Mouse (Mus musculus): ENCODE data around the gene Olfr1152. TPM values are rescaled to one million over a fixed set of nuclear protein-coding genes. Genes with fewer than 3 reads are reported as not detected.

Gene Olfr1152
- total RNA-seq (2015; ENCODE audit: low replicate concordance) (not detected in 2 replicates), total RNA-seq (2017; ENCODE audit: low replicate concordance) (not detected in 2 replicates)

- ATAC-seq (replicated peaks; ENCODE audit: low FRiP score, poor library complexity, severe bottlenecking): no peak
Measured at GRCm38 (mm10) chr2:87866192-87866591, at the start of gene Olfr1152. Gene Olfr1152, plus strand, starts transcription at chr2:87866492.

- no peak for ATAC-seq (replicated peaks; ENCODE audit: low FRiP score, poor library complexity, severe bottlenecking)
Measured at GRCm38 (mm10) chr2:87830233-87830632, 36.1 kb upstream of the Olfr1152 start, which contains the start of gene Olfr1148. Gene Olfr1148, plus strand, starts transcription at chr2:87830533.

- ATAC-seq (replicated peaks; ENCODE audit: low FRiP score, poor library complexity, severe bottlenecking): no peak
Measured at GRCm38 (mm10) chr2:87843693-87844092, 22.6 kb upstream of the Olfr1152 start, which contains the start of gene Olfr1150-ps1. Gene Olfr1150-ps1, plus strand, starts transcription at chr2:87843993.

- ATAC-seq (replicated peaks; ENCODE audit: low FRiP score, poor library complexity, severe bottlenecking): no peak
Measured at GRCm38 (mm10) chr2:87855562-87855961, 10.7 kb upstream of the Olfr1152 start, which contains the start of gene Olfr1151. Gene Olfr1151, plus strand, starts transcription at chr2:87855862.

- no peak for ATAC-seq (replicated peaks; ENCODE audit: low FRiP score, poor library complexity, severe bottlenecking)
Measured at GRCm38 (mm10) chr2:87894662-87895061, 28.4 kb downstream of the Olfr1152 start, which contains the start of gene Olfr1153. Gene Olfr1153, plus strand, starts transcription at chr2:87894962.

GRCm38 (mm10) chr2:87905066-87905465 lies 38.8 kb downstream of the Olfr1152 start, which contains the start of gene Olfr1154:
Gene Olfr1154, minus strand, starts transcription at chr2:87905166.
- no peak for ATAC-seq (replicated peaks; ENCODE audit: low FRiP score, poor library complexity, severe bottlenecking)

Other genes starting within 250 kb of the Olfr1152 start
- not detected in 2 replicates for gene Olfr1131, start 239.4 kb upstream of the Olfr1152 start, total RNA-seq (2015; ENCODE audit: low replicate concordance)
- not detected in 2 replicates for gene Olfr1131, start 239.4 kb upstream of the Olfr1152 start, total RNA-seq (2017; ENCODE audit: low replicate concordance)
- not detected in 2 replicates for gene Olfr1132, start 229.0 kb upstream of the Olfr1152 start, total RNA-seq (2015; ENCODE audit: low replicate concordance)
- gene Olfr1132, start 229.0 kb upstream of the Olfr1152 start, total RNA-seq (2017; ENCODE audit: low replicate concordance): 0.85 TPM in 1 of 2 replicates, not detected in the other
- gene Olfr1133, start 219.1 kb upstream of the Olfr1152 start, total RNA-seq (2015; ENCODE audit: low replicate concordance): not detected in 2 replicates
- not detected in 2 replicates for gene Olfr1133, start 219.1 kb upstream of the Olfr1152 start, total RNA-seq (2017; ENCODE audit: low replicate concordance)
- not detected in 2 replicates for gene Olfr1134, start 208.0 kb upstream of the Olfr1152 start, total RNA-seq (2015; ENCODE audit: low replicate concordance)
- not detected in 2 replicates for gene Olfr1134, start 208.0 kb upstream of the Olfr1152 start, total RNA-seq (2017; ENCODE audit: low replicate concordance)
- gene Olfr1135, start 192.8 kb upstream of the Olfr1152 start, total RNA-seq (2015; ENCODE audit: low replicate concordance): not detected in 2 replicates
- gene Olfr1135, start 192.8 kb upstream of the Olfr1152 start, total RNA-seq (2017; ENCODE audit: low replicate concordance): not detected in 2 replicates
- gene Olfr1136, start 172.5 kb upstream of the Olfr1152 start, total RNA-seq (2015; ENCODE audit: low replicate concordance): not detected in 2 replicates
- not detected in 2 replicates for gene Olfr1136, start 172.5 kb upstream of the Olfr1152 start, total RNA-seq (2017; ENCODE audit: low replicate concordance)
- not detected in 2 replicates for gene Olfr1137, start 153.3 kb upstream of the Olfr1152 start, total RNA-seq (2015; ENCODE audit: low replicate concordance)
- 0.98 TPM in 1 of 2 replicates, not detected in the other for gene Olfr1137, start 153.3 kb upstream of the Olfr1152 start, total RNA-seq (2017; ENCODE audit: low replicate concordance)
- gene Olfr1138, start 126.5 kb upstream of the Olfr1152 start, total RNA-seq (2015; ENCODE audit: low replicate concordance): not detected in 2 replicates
- gene Olfr1138, start 126.5 kb upstream of the Olfr1152 start, total RNA-seq (2017; ENCODE audit: low replicate concordance): not detected in 2 replicates
- not detected in 2 replicates for gene Olfr1140, start 122.7 kb upstream of the Olfr1152 start, total RNA-seq (2015; ENCODE audit: low replicate concordance)
- gene Olfr1140, start 122.7 kb upstream of the Olfr1152 start, total RNA-seq (2017; ENCODE audit: low replicate concordance): not detected in 2 replicates
- gene Olfr1141, start 112.5 kb upstream of the Olfr1152 start, total RNA-seq (2015; ENCODE audit: low replicate concordance): not detected in 2 replicates
- gene Olfr1141, start 112.5 kb upstream of the Olfr1152 start, total RNA-seq (2017; ENCODE audit: low replicate concordance): not detected in 2 replicates
- gene Olfr152, start 87.0 kb upstream of the Olfr1152 start, total RNA-seq (2015; ENCODE audit: low replicate concordance): not detected in 2 replicates
- gene Olfr152, start 87.0 kb upstream of the Olfr1152 start, total RNA-seq (2017; ENCODE audit: low replicate concordance): 2.4 TPM in 1 of 2 replicates, not detected in the other
- gene Olfr1143, start 65.9 kb upstream of the Olfr1152 start, total RNA-seq (2015; ENCODE audit: low replicate concordance): not detected in 2 replicates
- gene Olfr1143, start 65.9 kb upstream of the Olfr1152 start, total RNA-seq (2017; ENCODE audit: low replicate concordance): not detected in 2 replicates
- gene Olfr1145, start 56.7 kb upstream of the Olfr1152 start, total RNA-seq (2015; ENCODE audit: low replicate concordance): not detected in 2 replicates
- gene Olfr1145, start 56.7 kb upstream of the Olfr1152 start, total RNA-seq (2017; ENCODE audit: low replicate concordance): not detected in 2 replicates
- not detected in 2 replicates for gene Olfr1148, start 36.0 kb upstream of the Olfr1152 start, total RNA-seq (2015; ENCODE audit: low replicate concordance)
- gene Olfr1148, start 36.0 kb upstream of the Olfr1152 start, total RNA-seq (2017; ENCODE audit: low replicate concordance): not detected in 2 replicates
- not detected in 2 replicates for gene Olfr1150-ps1, start 22.5 kb upstream of the Olfr1152 start, total RNA-seq (2015; ENCODE audit: low replicate concordance)
- 0.09 TPM in 1 of 2 replicates, not detected in the other for gene Olfr1150-ps1, start 22.5 kb upstream of the Olfr1152 start, total RNA-seq (2017; ENCODE audit: low replicate concordance)
- not detected in 2 replicates for gene Olfr1151, start 10.6 kb upstream of the Olfr1152 start, total RNA-seq (2015; ENCODE audit: low replicate concordance)
- gene Olfr1151, start 10.6 kb upstream of the Olfr1152 start, total RNA-seq (2017; ENCODE audit: low replicate concordance): 0.56 TPM in 1 of 2 replicates, not detected in the other
- not detected in 2 replicates for gene Olfr1153, start 28.5 kb downstream of the Olfr1152 start, total RNA-seq (2015; ENCODE audit: low replicate concordance)
- not detected in 2 replicates for gene Olfr1153, start 28.5 kb downstream of the Olfr1152 start, total RNA-seq (2017; ENCODE audit: low replicate concordance)
- gene Olfr1154, start 38.7 kb downstream of the Olfr1152 start, total RNA-seq (2015; ENCODE audit: low replicate concordance): not detected in 2 replicates
- gene Olfr1154, start 38.7 kb downstream of the Olfr1152 start, total RNA-seq (2017; ENCODE audit: low replicate concordance): not detected in 2 replicates
- not detected in 2 replicates for gene Olfr1155, start 78.6 kb downstream of the Olfr1152 start, total RNA-seq (2015; ENCODE audit: low replicate concordance)
- not detected in 2 replicates for gene Olfr1155, start 78.6 kb downstream of the Olfr1152 start, total RNA-seq (2017; ENCODE audit: low replicate concordance)
- not detected in 2 replicates for gene Olfr1156, start 86.6 kb downstream of the Olfr1152 start, total RNA-seq (2015; ENCODE audit: low replicate concordance)
- not detected in 2 replicates for gene Olfr1156, start 86.6 kb downstream of the Olfr1152 start, total RNA-seq (2017; ENCODE audit: low replicate concordance)
- not detected in 2 replicates for gene Olfr1157, start 101.8 kb downstream of the Olfr1152 start, total RNA-seq (2015; ENCODE audit: low replicate concordance)
- not detected in 2 replicates for gene Olfr1157, start 101.8 kb downstream of the Olfr1152 start, total RNA-seq (2017; ENCODE audit: low replicate concordance)
- gene Olfr74, start 108.2 kb downstream of the Olfr1152 start, total RNA-seq (2015; ENCODE audit: low replicate concordance): not detected in 2 replicates
- gene Olfr74, start 108.2 kb downstream of the Olfr1152 start, total RNA-seq (2017; ENCODE audit: low replicate concordance): not detected in 2 replicates
- not detected in 2 replicates for gene Olfr1158, start 123.6 kb downstream of the Olfr1152 start, total RNA-seq (2015; ENCODE audit: low replicate concordance)
- gene Olfr1158, start 123.6 kb downstream of the Olfr1152 start, total RNA-seq (2017; ENCODE audit: low replicate concordance): not detected in 2 replicates
- gene Olfr1160, start 141.8 kb downstream of the Olfr1152 start, total RNA-seq (2015; ENCODE audit: low replicate concordance): not detected in 2 replicates
- 0.28 TPM in 1 of 2 replicates, not detected in the other for gene Olfr1160, start 141.8 kb downstream of the Olfr1152 start, total RNA-seq (2017; ENCODE audit: low replicate concordance)
- gene Olfr1161, start 156.3 kb downstream of the Olfr1152 start, total RNA-seq (2015; ENCODE audit: low replicate concordance): not detected in 2 replicates
- not detected in 2 replicates for gene Olfr1161, start 156.3 kb downstream of the Olfr1152 start, total RNA-seq (2017; ENCODE audit: low replicate concordance)
- gene Olfr73, start 171.2 kb downstream of the Olfr1152 start, total RNA-seq (2015; ENCODE audit: low replicate concordance): not detected in 2 replicates
- gene Olfr73, start 171.2 kb downstream of the Olfr1152 start, total RNA-seq (2017; ENCODE audit: low replicate concordance): not detected in 2 replicates
- gene Olfr1162, start 184.6 kb downstream of the Olfr1152 start, total RNA-seq (2015; ENCODE audit: low replicate concordance): not detected in 2 replicates
- not detected in 2 replicates for gene Olfr1162, start 184.6 kb downstream of the Olfr1152 start, total RNA-seq (2017; ENCODE audit: low replicate concordance)
- not detected in 2 replicates for gene Olfr1163, start 205.3 kb downstream of the Olfr1152 start, total RNA-seq (2015; ENCODE audit: low replicate concordance)
- not detected in 2 replicates for gene Olfr1163, start 205.3 kb downstream of the Olfr1152 start, total RNA-seq (2017; ENCODE audit: low replicate concordance)
- gene Olfr1164, start 227.5 kb downstream of the Olfr1152 start, total RNA-seq (2015; ENCODE audit: low replicate concordance): not detected in 2 replicates
- gene Olfr1164, start 227.5 kb downstream of the Olfr1152 start, total RNA-seq (2017; ENCODE audit: low replicate concordance): not detected in 2 replicates